Mouse (Mus musculus) common myeloid progenitor, adult 5-6 weeks (primary cell): ENCODE measurements at regions not wholly inside any gene's neighbourhood (a gene's known extent, or its start where the extent isn't known, plus 50 kb on each side); places are given as distances from the start of the nearest gene placed in this dataset.
"Not testable (repeated sequence)": the region's sequence is repeated elsewhere in the genome, so short reads cannot be mapped to it uniquely, and the experiment has no call there.

ENCODE experiments used
- ATAC-seq: replicated peaks from 2 replicates; pipeline ENCODE4 v1.8.0; 2016; ENCODE audit warnings: low read depth, mild to moderate bottlenecking, moderate TSS enrichment, inconsistent platforms; ENCODE audit not compliant: poor library complexity, severe bottlenecking

- ATAC-seq: no peak
Measured at GRCm38 (mm10) chr3:58202816-58203215, 211.7 kb upstream of the Tsc22d2 start.

GRCm38 (mm10) chr3:58203806-58204205 lies 210.7 kb upstream of the Tsc22d2 start:
- no peak for ATAC-seq

- no peak for ATAC-seq
Measured at GRCm38 (mm10) chr3:58205526-58205925, 209.0 kb upstream of the Tsc22d2 start.

GRCm38 (mm10) chr3:58206776-58207398 lies 207.6 kb upstream of the Tsc22d2 start:
- no peak for ATAC-seq

GRCm38 (mm10) chr3:58211016-58211415 lies 203.5 kb upstream of the Tsc22d2 start:
- ATAC-seq: no peak

- ATAC-seq: no peak
Measured at GRCm38 (mm10) chr3:58224696-58225095, 189.8 kb upstream of the Tsc22d2 start.

GRCm38 (mm10) chr3:58226447-58227321 lies 187.8 kb upstream of the Tsc22d2 start:
- no peak for ATAC-seq

GRCm38 (mm10) chr3:58227322-58227627 lies 187.2 kb upstream of the Tsc22d2 start:
- ATAC-seq: no peak

- ATAC-seq: no peak
Measured at GRCm38 (mm10) chr3:58228189-58228588, 186.3 kb upstream of the Tsc22d2 start.

- ATAC-seq: no peak
Measured at GRCm38 (mm10) chr3:58231746-58232145, 182.8 kb upstream of the Tsc22d2 start.

GRCm38 (mm10) chr3:58233296-58233695 lies 181.2 kb upstream of the Tsc22d2 start:
- no peak for ATAC-seq

GRCm38 (mm10) chr3:58234846-58235630 lies 179.5 kb upstream of the Tsc22d2 start:
- no peak for ATAC-seq

GRCm38 (mm10) chr3:58238111-58238510 lies 176.4 kb upstream of the Tsc22d2 start:
- ATAC-seq: no peak

GRCm38 (mm10) chr3:58240775-58241174 lies 173.7 kb upstream of the Tsc22d2 start:
- no peak for ATAC-seq

- no peak for ATAC-seq
Measured at GRCm38 (mm10) chr3:58245361-58245760, 169.2 kb upstream of the Tsc22d2 start.

GRCm38 (mm10) chr3:58247989-58248388 lies 166.5 kb upstream of the Tsc22d2 start:
- no peak for ATAC-seq

- ATAC-seq: no peak
Measured at GRCm38 (mm10) chr3:58253942-58254341, 160.6 kb upstream of the Tsc22d2 start.

GRCm38 (mm10) chr3:58267606-58268325 lies 146.7 kb upstream of the Tsc22d2 start:
- ATAC-seq: no peak

GRCm38 (mm10) chr3:58271441-58271840 lies 143.1 kb upstream of the Tsc22d2 start:
- not testable (repeated sequence) for ATAC-seq

GRCm38 (mm10) chr3:58281291-58281690 lies 133.2 kb upstream of the Tsc22d2 start:
- ATAC-seq: no peak
